Comparison of ENCODE assay signal across 9 mouse cellular contexts in genomic region chr7:116033371-116034241, GRCm38 (mm10). TPM values are rescaled to one million over a fixed set of nuclear protein-coding genes. Genes with fewer than 3 reads are reported as not detected.
DNase-seq lines count a peak whose midpoint lies in the region; ATAC-seq and TF ChIP-seq lines count a peak whose summit lies in the region.
"Had no signal": no experiment of that assay in that cellular context is flagged by ENCODE, and none has a peak within 500 bp of the region (broad histone marks: within the 10 kb centered on the region; RNA-seq: fewer than 3 reads in every experiment).

No protein-coding gene starts in this region.

- H3K9me3 ChIP-seq in heart, embryonic 13.5 days: no peaks in the 10 kb centered on the region
- H3K9me3 ChIP-seq in kidney, embryonic 14.5 days (ENCODE audit: control insufficient read depth, low read length): no peaks in the 10 kb centered on the region

- no peak for TF ChIP-seq CTCF in olfactory bulb, adult 2 months (IDR thresholded peaks at IDR 0.05; ENCODE audit: insufficient read depth, low read depth, low read length)

- peaks cover 27% of the 10 kb centered on the region for H3K4me1 ChIP-seq in heart, embryonic 13.5 days
- peaks cover 9% of the 10 kb centered on the region; the same call in 1 of the 2 replicates for H3K4me1 ChIP-seq in kidney, embryonic 14.5 days (ENCODE audit: control insufficient read depth, insufficient read depth, low read length)
- peaks cover 29% of the 10 kb centered on the region for H3K4me1 ChIP-seq in olfactory bulb, adult 2 months (ENCODE audit: control insufficient read depth, insufficient read depth, low read length)

- DNase-seq in B cell, adult 2 months: peak; percentile 37 to 47
- peak; percentile 74 for DNase-seq in adrenal gland, postnatal 10 days
- peak; percentile 63 to 66 for DNase-seq in lung, adult 18-20 months
- peak; percentile 52 to 64 for DNase-seq in urinary bladder, postnatal 4 days (ENCODE audit: low spot score in 2 of 2)

- H3K9ac ChIP-seq in heart, embryonic 13.5 days: peak overlapping the region; percentile 90
- peak overlapping the region; percentile 53 for H3K9ac ChIP-seq in kidney, embryonic 14.5 days (ENCODE audit: low read depth, low read length)

- H3K27me3 ChIP-seq in heart, embryonic 13.5 days (replicated peaks): peaks cover 34% of the 10 kb centered on the region
- peaks cover 51% of the 10 kb centered on the region for H3K27me3 ChIP-seq in kidney, embryonic 14.5 days (ENCODE audit: control insufficient read depth, insufficient read depth, low read length)

- peak overlapping the region; percentile 87 for H3K4me2 ChIP-seq in heart, embryonic 13.5 days
- H3K4me2 ChIP-seq in kidney, embryonic 14.5 days (replicated peaks; ENCODE audit: low read depth, low read length): peak overlapping the region; percentile 94

- no peak for TF ChIP-seq POLR2A in olfactory bulb, adult 2 months (IDR thresholded peaks at IDR 0.05; ENCODE audit: insufficient read depth, low read depth, low read length)

- H3K4me3 ChIP-seq in heart, embryonic 13.5 days: peak overlapping the region; percentile 79
- peak overlapping the region; percentile 52 for H3K4me3 ChIP-seq in kidney, embryonic 14.5 days (ENCODE audit: low read length)
- H3K4me3 ChIP-seq in olfactory bulb, adult 2 months (ENCODE audit: insufficient read depth, low read depth, low read length): peak overlapping the region; percentile 28

- ATAC-seq in erythroid progenitor cell, adult 5-6 weeks (replicated peaks; ENCODE audit: low FRiP score, poor library complexity, severe bottlenecking): peak; percentile 20; the same call in 1 of the 2 replicates
- ATAC-seq in heart, embryonic 13.5 days (ENCODE audit: extremely low read depth, insufficient number of reproducible peaks, low FRiP score, low TSS enrichment): peak; percentile 42; the same call in 1 of the 2 replicates
- ATAC-seq in kidney, embryonic 14.5 days (ENCODE audit: low FRiP score, low TSS enrichment): peak; percentile 73

- peak overlapping the region; percentile 94 for H3K27ac ChIP-seq in heart, embryonic 13.5 days (replicated peaks)
- H3K27ac ChIP-seq in kidney, embryonic 14.5 days (ENCODE audit: low read depth, low read length): peak overlapping the region; percentile 49; the same call in 1 of the 2 replicates
- no peak overlapping the region for H3K27ac ChIP-seq in olfactory bulb, adult 2 months (ENCODE audit: insufficient read depth, low read depth, low read length)

- under 1% methylated on average over 53 of the region's 54 CpGs for WGBS in heart, embryonic 13.5 days
- under 1% methylated on average over 54 of the region's 54 CpGs for WGBS in kidney, embryonic 14.5 days
- WGBS in olfactory bulb, adult 2 months: under 1% methylated on average over 54 of the region's 54 CpGs

- no peaks in the 10 kb centered on the region for H3K36me3 ChIP-seq in heart, embryonic 13.5 days
- no peaks in the 10 kb centered on the region for H3K36me3 ChIP-seq in kidney, embryonic 14.5 days (ENCODE audit: control insufficient read depth, insufficient read depth, low read length)

RNA-seq across cellular contexts. Expression of gene Sox6, which starts 5.0 kb away (rescaled TPM):
- total RNA-seq in adrenal gland, postnatal 10 days (2021): 10 to 100 TPM; 40.0 to 42.9 TPM
- 1,078 and 1,095 TPM in 2 replicates for total RNA-seq in erythroid progenitor cell, adult 5-6 weeks (2015; ENCODE audit: low replicate concordance)
- total RNA-seq in erythroid progenitor cell, adult 5-6 weeks (2017; ENCODE audit: low replicate concordance): 892 and 1,010 TPM in 2 replicates
- 27.2 and 30.0 TPM in 2 replicates for polyA plus RNA-seq in heart, embryonic 13.5 days (2015; fragmentation: Nextera tagmentation; extraction: Ambion mirVana)
- 15.1 and 24.7 TPM in 2 replicates for polyA plus RNA-seq in kidney, embryonic 14.5 days (2014; fragmentation: Nextera tagmentation; extraction: Ambion mirVana)
- polyA plus RNA-seq in olfactory bulb, adult 2 months (2012; ENCODE audit: insufficient read depth, insufficient read length, low replicate concordance, missing spikeins): not detected in 2 replicates

RNA-seq across cellular contexts. Expression of gene 1110004F10Rik, which starts 5.6 kb away (rescaled TPM):
- 10 to 100 TPM; 91.7 to 93.5 TPM for total RNA-seq in adrenal gland, postnatal 10 days (2021)
- total RNA-seq in erythroid progenitor cell, adult 5-6 weeks (2015; ENCODE audit: low replicate concordance): 50.7 and 81.8 TPM in 2 replicates
- 46.9 and 76.1 TPM in 2 replicates for total RNA-seq in erythroid progenitor cell, adult 5-6 weeks (2017; ENCODE audit: low replicate concordance)
- polyA plus RNA-seq in heart, embryonic 13.5 days (2015; fragmentation: Nextera tagmentation; extraction: Ambion mirVana): 156 and 180 TPM in 2 replicates
- 300 and 310 TPM in 2 replicates for polyA plus RNA-seq in kidney, embryonic 14.5 days (2014; fragmentation: Nextera tagmentation; extraction: Ambion mirVana)
- 373 TPM in 1 of 2 replicates, not detected in the other for polyA plus RNA-seq in olfactory bulb, adult 2 months (2012; ENCODE audit: insufficient read depth, insufficient read length, low replicate concordance, missing spikeins)

RNA-seq across cellular contexts. Expression of gene Gm4353, which starts 50.8 kb away (rescaled TPM):
- total RNA-seq in adrenal gland, postnatal 10 days (2021): 1 to 10 TPM; 3.4 to 3.9 TPM
- total RNA-seq in erythroid progenitor cell, adult 5-6 weeks (2015; ENCODE audit: low replicate concordance): not detected in 2 replicates
- total RNA-seq in erythroid progenitor cell, adult 5-6 weeks (2017; ENCODE audit: low replicate concordance): 0.77 and 1.2 TPM in 2 replicates
- polyA plus RNA-seq in heart, embryonic 13.5 days (2015; fragmentation: Nextera tagmentation; extraction: Ambion mirVana): 0.11 and 0.52 TPM in 2 replicates
- 0.50 and 1.3 TPM in 2 replicates for polyA plus RNA-seq in kidney, embryonic 14.5 days (2014; fragmentation: Nextera tagmentation; extraction: Ambion mirVana)
- polyA plus RNA-seq in olfactory bulb, adult 2 months (2012; ENCODE audit: insufficient read depth, insufficient read length, low replicate concordance, missing spikeins): not detected in 2 replicates
- total RNA-seq: neutrophil, adult 5-6 weeks had no signal

Comparison
In these comparisons a context has a peak if more than half of its experiments do, and no peak if none do; other contexts are left out.
1. ATAC-seq: peak in every context shown above with its lines; median percentile 73 in kidney, embryonic 14.5 days; 42 in heart, embryonic 13.5 days; 20 in erythroid progenitor cell, adult 5-6 weeks.
2. H3K4me3 ChIP-seq: peak in every context shown above with its lines; median percentile 79 in heart, embryonic 13.5 days; 52 in kidney, embryonic 14.5 days; 28 in olfactory bulb, adult 2 months.
3. RNA of gene Sox6, which starts 5.0 kb away (polyA plus RNA-seq): 27.2 to 30.0 TPM in heart, embryonic 13.5 days and 15.1 to 24.7 TPM in kidney, embryonic 14.5 days; not detected in olfactory bulb, adult 2 months; every median in the first group is over 10 times any median in the second.
4. Peak in every context shown above with its lines, with median percentiles within 50 percentile points of each other: DNase-seq.